Mouse (Mus musculus): ENCODE measurements around the gene Acta2.

GRCm38 (mm10) chr19:34194132-34194745 is 61.2 kb downstream of the Acta2 start:
- TF ChIP-seq CTCF (IDR thresholded peaks at IDR 0.05; ENCODE audit: extremely low read depth, insufficient read depth, insufficient read length, insufficient replicate concordance) (no peak), POLR2A (IDR thresholded peaks at IDR 0.05; ENCODE audit: low read depth, low read length) (no peak)

Data from spleen, adult 2 months (tissue).